Mouse (Mus musculus) thymus, adult 2 months (tissue): ENCODE measurements around the gene Pkmyt1. TPM values are rescaled to one million over a fixed set of nuclear protein-coding genes. Genes with fewer than 3 reads are reported as not detected.

Source experiments
- DNase-seq: peaks from one replicate; pipeline ENCODE4 v3.0.0; 2021
- H3K27ac ChIP-seq: fragments of 200-500 bp; 2 replicates; pipeline ENCODE4 v1.5.1; 2012; ENCODE audit warnings: low read length, control low read depth; ENCODE audit not compliant: control insufficient read depth, insufficient read depth
- H3K27me3 ChIP-seq: fragments of 200-500 bp; 2 replicates; pipeline ENCODE4 v1.6.1; 2012; ENCODE audit warnings: mild to moderate bottlenecking, low read length, moderate library complexity, mixed read lengths; ENCODE audit not compliant: control insufficient read depth, insufficient read depth
- H3K36me3 ChIP-seq: fragments of 200-500 bp; 2 replicates; pipeline ENCODE4 v1.6.1; 2012; ENCODE audit warnings: mild to moderate bottlenecking, low read length, moderate library complexity; ENCODE audit not compliant: control insufficient read depth, insufficient read depth
- H3K4me1 ChIP-seq: fragments of 200-500 bp; replicated peaks from 2 replicates; pipeline ENCODE4 v1.6.1; 2012; ENCODE audit warnings: low read length; ENCODE audit not compliant: control insufficient read depth, insufficient read depth
- H3K4me3 ChIP-seq: fragments of 200-500 bp; 2 replicates; pipeline ENCODE4 v1.5.1; 2012; ENCODE audit warnings: mild to moderate bottlenecking, low read length, control low read depth, moderate library complexity; ENCODE audit not compliant: control insufficient read depth, insufficient read depth
- CTCF ChIP-seq: fragments of 200-500 bp; IDR thresholded peaks from 2 replicates; pipeline ENCODE4 v1.5.1; 2012; ENCODE audit warnings: mild to moderate bottlenecking, control low read depth, low read length, moderate library complexity, borderline replicate concordance; ENCODE audit not compliant: control insufficient read depth, poor library complexity, insufficient read depth; ENCODE audit errors: extremely low read depth
- POLR2A ChIP-seq: fragments of 200-500 bp; IDR thresholded peaks from 2 replicates; pipeline ENCODE4 v1.6.1; 2012; ENCODE audit warnings: mild to moderate bottlenecking, low read length, control low read depth, moderate library complexity; ENCODE audit not compliant: control insufficient read depth, poor library complexity, insufficient read depth; ENCODE audit errors: extremely low read depth
- WGBS: fragments of 180-500 bp; shearing (Covaris S2); methylation state at CpG from one replicate; pipeline ENCODE4 v1.1.7; 2018; 5-methylcytosine and 5-hydroxymethylcytosine counted together
- polyA plus RNA-seq: library from polyadenylated mRNA; depleted of rRNA; stranded (reverse); fragments of >200 nt; gene quantifications from 2 replicates; pipeline ENCODE4 v1.2.3, GENCODE M21; 2012

The Pkmyt1 gene
- polyA plus RNA-seq, 1 experiment, result 145 TPM

GRCm38 (mm10) chr17:23740598-23741021 is 14.5 kb downstream of the Pkmyt1 start, which contains the start of gene Paqr4:
Paqr4 (minus strand) TSS chr17:23740867.
- peaks cover 32% of the 10 kb centered on the region for H3K27me3 ChIP-seq
- no peak for TF ChIP-seq CTCF
- TF ChIP-seq POLR2A, result no peak
- no peak for DNase-seq
- H3K27ac ChIP-seq, result no peak within 1 kb of the TSS
- H3K36me3 ChIP-seq, result no peaks in the 10 kb centered on the region
- peaks cover 31% of the 10 kb centered on the region for H3K4me1 ChIP-seq
- WGBS, result 2% methylated on average over 13 of the region's 13 CpGs
- peak within 1 kb of the TSS; percentile 68 for H3K4me3 ChIP-seq

DNA sequence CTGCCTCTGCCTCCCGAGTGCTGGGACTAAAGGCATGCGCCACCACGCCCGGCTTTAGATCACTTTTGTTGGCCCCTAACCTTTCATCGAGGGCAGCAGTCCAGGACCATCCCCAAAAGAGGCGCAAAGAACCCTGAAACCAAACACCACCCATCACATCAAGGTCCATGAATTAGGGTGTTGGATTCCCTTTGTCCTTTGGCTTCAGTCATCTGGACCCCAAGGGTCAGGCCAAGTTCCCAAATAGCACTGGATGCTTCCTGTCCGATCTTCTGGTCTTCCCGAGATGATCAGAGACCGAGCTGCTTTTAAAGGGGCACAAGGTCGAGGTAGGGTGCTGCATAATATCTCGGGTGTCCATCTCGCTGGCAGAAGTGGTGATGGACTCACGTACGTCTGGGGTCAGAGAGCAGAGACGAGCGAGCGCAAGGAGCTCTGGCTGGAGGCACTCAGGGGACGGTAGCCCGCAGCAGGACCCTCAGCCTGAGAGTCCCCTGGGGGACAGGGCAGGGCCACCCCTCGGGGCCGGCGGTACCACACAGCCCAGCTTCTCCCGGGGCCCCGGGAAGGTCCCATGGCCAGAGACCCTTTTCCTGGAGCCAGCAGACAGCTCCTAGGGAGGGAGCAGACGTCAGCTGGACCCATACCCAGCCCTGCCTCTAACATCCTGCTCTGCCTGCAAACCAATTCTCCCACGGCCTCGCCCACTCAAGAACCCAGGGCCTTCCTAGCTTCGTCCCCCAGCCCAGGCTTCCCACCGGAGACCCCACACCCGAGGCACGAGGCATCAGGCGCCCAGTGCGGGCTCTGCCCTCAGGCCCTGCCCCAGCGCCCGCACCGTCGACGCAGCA is 15.4 kb downstream of the Pkmyt1 start:
- TF ChIP-seq POLR2A (no peak), CTCF (no peak)
- DNase-seq, result no peak
- Histone ChIP-seq H3K27ac (no peak overlapping the region), H3K27me3 (peaks cover 32% of the 10 kb centered on the region), H3K4me1 (peaks cover 38% of the 10 kb centered on the region), H3K4me3 (no peak overlapping the region), H3K36me3 (no peaks in the 10 kb centered on the region)
- 53% methylated on average over 38 of the region's 38 CpGs for WGBS

GRCm38 (mm10) chr17:23742210-23742793 is 16.2 kb downstream of the Pkmyt1 start:
- Histone ChIP-seq H3K27ac (no peak overlapping the region), H3K4me3 (no peak overlapping the region), H3K36me3 (no peaks in the 10 kb centered on the region), H3K4me1 (peaks cover 38% of the 10 kb centered on the region), H3K27me3 (peaks cover 32% of the 10 kb centered on the region)
- 11% methylated on average over 44 of the region's 44 CpGs for WGBS
- TF ChIP-seq CTCF, result no peak
- no peak for TF ChIP-seq POLR2A
- DNase-seq, result peak; percentile 50

DNA sequence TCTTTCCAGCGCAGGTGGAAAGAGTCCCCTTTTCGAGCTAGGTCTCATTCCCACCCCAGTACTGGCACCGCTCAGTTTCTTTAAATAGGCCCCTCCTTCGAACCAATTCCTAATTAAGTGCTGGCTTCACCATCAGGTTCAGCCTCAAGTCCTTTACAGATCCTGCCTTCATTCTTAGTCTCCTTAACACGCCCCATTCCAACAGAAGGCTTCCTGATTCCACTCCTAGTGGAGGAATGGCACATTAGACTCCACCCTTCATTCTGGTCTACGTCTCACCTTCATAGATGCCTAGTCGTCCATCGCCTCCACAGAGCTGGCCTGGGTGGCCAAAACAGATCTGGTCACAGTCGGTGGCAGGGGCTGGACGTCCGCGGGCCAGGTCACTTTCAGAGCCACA is 16.8 kb downstream of the Pkmyt1 start:
- Histone ChIP-seq H3K36me3 (no peaks in the 10 kb centered on the region), H3K4me3 (no peak overlapping the region), H3K27ac (no peak overlapping the region), H3K27me3 (peaks cover 32% of the 10 kb centered on the region), H3K4me1 (peaks cover 38% of the 10 kb centered on the region)
- 81% methylated on average over 12 of the region's 12 CpGs for WGBS
- no peak for TF ChIP-seq CTCF
- no peak for DNase-seq

GRCm38 (mm10) chr17:23744076-23744475 is 17.9 kb downstream of the Pkmyt1 start:
- 58% methylated on average over 8 of the region's 8 CpGs for WGBS
- H3K27ac ChIP-seq, result no peak overlapping the region

DNA sequence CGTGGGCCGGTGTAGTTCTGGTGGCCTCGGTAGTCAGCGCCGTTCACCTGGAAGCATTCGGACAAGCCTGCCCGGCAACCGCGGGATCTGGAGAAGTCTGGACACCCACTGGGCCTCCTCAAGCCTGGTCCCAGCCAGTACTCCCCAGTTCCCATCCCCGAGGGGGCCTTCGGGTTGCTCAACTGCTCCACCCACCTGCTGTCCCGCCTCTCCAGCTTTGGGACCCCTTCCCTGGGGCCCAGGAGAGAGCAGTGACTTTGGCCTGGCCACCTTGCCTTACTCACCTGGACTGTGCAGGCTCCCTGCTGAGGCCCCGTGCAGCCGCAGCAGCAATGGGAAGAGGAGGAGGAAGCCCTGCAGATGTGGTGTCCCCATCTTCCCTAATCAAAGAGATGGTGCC is 18.5 kb downstream of the Pkmyt1 start:
- Histone ChIP-seq H3K27me3 (peaks cover 28% of the 10 kb centered on the region), H3K4me3 (no peak overlapping the region), H3K4me1 (peaks cover 40% of the 10 kb centered on the region), H3K27ac (no peak overlapping the region), H3K36me3 (no peaks in the 10 kb centered on the region)
- 24% methylated on average over 14 of the region's 14 CpGs for WGBS
- DNase-seq, result no peak
- TF ChIP-seq CTCF (no peak), POLR2A (no peak)

More at GRCm38 (mm10) chr17:23744076-23744475, 17.9 kb downstream of the Pkmyt1 start:
- no peak for DNase-seq
- Histone ChIP-seq H3K4me3 (no peak overlapping the region), H3K4me1 (peaks cover 39% of the 10 kb centered on the region), H3K36me3 (no peaks in the 10 kb centered on the region), H3K27me3 (peaks cover 32% of the 10 kb centered on the region)
- TF ChIP-seq CTCF (no peak), POLR2A (no peak)
